Mouse (Mus musculus): ENCODE data around the gene Serpina11. TPM values are rescaled to one million over a fixed set of nuclear protein-coding genes. Genes with fewer than 3 reads are reported as not detected.

The Serpina11 gene
- total and polyA plus RNA-seq, 3 experiments = 0.27 to 0.50 (median 0.34) TPM

DNA sequence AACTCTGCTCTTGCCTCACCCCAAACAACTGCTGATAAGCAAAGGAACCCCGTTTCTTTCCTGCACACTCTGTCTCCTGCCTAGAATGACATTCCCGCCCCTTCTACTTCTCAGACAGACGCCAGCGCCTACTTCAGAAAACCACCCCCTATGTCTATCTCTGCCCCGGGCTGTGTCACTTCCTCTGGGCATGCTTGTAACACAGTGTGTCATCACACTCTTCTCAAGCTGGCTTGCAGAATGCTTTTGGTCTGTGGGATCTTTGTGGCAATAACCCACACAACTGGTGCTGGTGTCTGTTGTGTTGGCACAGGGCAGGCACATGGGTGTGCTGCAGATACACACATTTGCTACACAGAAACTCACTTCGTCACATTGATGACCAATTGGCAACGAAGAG is 3.2 kb upstream of the Serpina11 start:
- Histone ChIP-seq H3K4me2 (ENCODE audit: insufficient read depth, low read depth, poor library complexity, severe bottlenecking) (no peak overlapping the region), H3K79me2 (replicated peaks; ENCODE audit: control insufficient read depth, extremely low read depth, insufficient read depth, poor library complexity, severe bottlenecking) (no peaks in the 10 kb centered on the region), H3K9me3 (replicated peaks; ENCODE audit: low read length) (no peaks in the 10 kb centered on the region), H3K27ac (ENCODE audit: insufficient read depth, low read depth) (no peak overlapping the region), H3K9ac (ENCODE audit: insufficient read depth, low read depth) (no peak overlapping the region), H3K4me1 (ENCODE audit: control insufficient read depth in 1 of 2, insufficient read depth in 2 of 2) (0 out of 4 replicates have a peak, but pooled peaks cover 0 to 3% of the 10 kb centered on the region in 2 experiments), H3K4me3 (replicated peaks in 1 of 3; ENCODE audit: low read depth in 2 of 3, low read length in 2 of 3, poor library complexity in 1 of 3) (no peak overlapping the region), H3K36me3 (replicated peaks in 1 of 2; ENCODE audit: control insufficient read depth in 1 of 2, insufficient read depth in 1 of 2, low read length in 1 of 2) (no peaks in the 10 kb centered on the region), H3K27me3 (replicated peaks) (peaks cover 40% of the 10 kb centered on the region)
- in situ Hi-C loops (cut with MboI; ENCODE audit: low pct_ligation_motif_present, low pct_unique_long_range_greater_than_20kb, low sequenced_read_pairs) = no loop called here
- no peak for TF ChIP-seq RAD21 (IDR thresholded peaks at IDR 0.05; ENCODE audit: low read depth, low read length)
- TF ChIP-seq EP300 (IDR thresholded peaks at IDR 0.05; ENCODE audit: low read length) = no peak
- no peak for DNase-seq (ENCODE audit: extremely low read depth)
- dilution Hi-C loops (cut with MboI; ENCODE audit: extremely low pct_ligation_motif_present, extremely low pct_unique_long_range_greater_than_20kb, low sequenced_read_pairs) = no loop called here

DNA sequence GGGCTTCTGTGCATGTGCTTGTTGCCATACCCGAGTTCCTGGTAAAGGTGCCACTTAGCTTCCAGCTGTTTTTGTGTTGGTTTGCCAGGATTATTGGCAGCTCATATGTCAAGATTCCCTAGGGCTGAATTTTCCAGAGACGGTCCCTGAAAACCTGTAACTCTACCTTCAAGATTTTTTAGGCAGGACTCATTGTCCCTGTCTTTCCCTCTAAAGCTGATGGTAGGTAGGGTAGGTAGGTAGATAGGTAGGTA is 316 bp downstream of the Serpina11 start:
- Histone ChIP-seq H3K4me1 (ENCODE audit: control insufficient read depth in 1 of 2, insufficient read depth in 2 of 2) (peaks cover 3 to 14% of the 10 kb centered on the region in 2 experiments; a peak in 2 of 4 replicates), H3K9me3 (replicated peaks; ENCODE audit: low read length) (no peaks in the 10 kb centered on the region), H3K4me2 (ENCODE audit: insufficient read depth, low read depth, poor library complexity, severe bottlenecking) (no peak overlapping the region), H3K36me3 (replicated peaks in 1 of 2; ENCODE audit: control insufficient read depth in 1 of 2, insufficient read depth in 1 of 2, low read length in 1 of 2) (no peaks in the 10 kb centered on the region), H3K9ac (ENCODE audit: insufficient read depth, low read depth) (no peak overlapping the region), H3K4me3 (replicated peaks in 1 of 3; ENCODE audit: low read depth in 2 of 3, low read length in 2 of 3, poor library complexity in 1 of 3) (no peak overlapping the region), H3K27ac (ENCODE audit: insufficient read depth, low read depth) (no peak overlapping the region), H3K27me3 (replicated peaks) (peaks cover 58% of the 10 kb centered on the region), H3K79me2 (replicated peaks; ENCODE audit: control insufficient read depth, extremely low read depth, insufficient read depth, poor library complexity, severe bottlenecking) (no peaks in the 10 kb centered on the region)
- TF ChIP-seq ELF1 (IDR thresholded peaks at IDR 0.05; ENCODE audit: low read depth, low read length) = no peak
- no peak for TF ChIP-seq MAX (IDR thresholded peaks at IDR 0.05; ENCODE audit: low read length)
- no peak for TF ChIP-seq GABPA (IDR thresholded peaks at IDR 0.05; ENCODE audit: insufficient replicate concordance, low read depth, low read length)
- TF ChIP-seq SMC3 (IDR thresholded peaks at IDR 0.05; ENCODE audit: low read depth, low read length) = no peak
- TF ChIP-seq MXI1 (IDR thresholded peaks at IDR 0.05; ENCODE audit: low read depth, low read length) = no peak
- TF ChIP-seq ZC3H11A (IDR thresholded peaks at IDR 0.05; ENCODE audit: low read depth, low read length) = no peak
- TF ChIP-seq JUN (IDR thresholded peaks at IDR 0.05; ENCODE audit: insufficient read depth, low read depth, low read length) = no peak
- no peak for TF ChIP-seq MAFK (IDR thresholded peaks at IDR 0.05; ENCODE audit: insufficient replicate concordance, low read length)
- no peak for TF ChIP-seq KAT2A (IDR thresholded peaks at IDR 0.05; ENCODE audit: insufficient replicate concordance, low read length)
- TF ChIP-seq E2F4 (IDR thresholded peaks at IDR 0.05; ENCODE audit: insufficient replicate concordance, low read depth, low read length) = no peak
- no peak for TF ChIP-seq PAX5 (IDR thresholded peaks at IDR 0.05; ENCODE audit: low read length)
- no peak for DNase-seq (ENCODE audit: extremely low read depth)
- in situ Hi-C loops (cut with MboI; ENCODE audit: low pct_ligation_motif_present, low pct_unique_long_range_greater_than_20kb, low sequenced_read_pairs) = loop anchor here (10.0 kb wide), 1 partner anchor 435 kb away; no protein-coding TSS in a partner anchor
- dilution Hi-C loops (cut with MboI; ENCODE audit: extremely low pct_ligation_motif_present, extremely low pct_unique_long_range_greater_than_20kb, low sequenced_read_pairs) = no loop called here

Measured in CH12.LX (cell line).